Mouse (Mus musculus) midbrain, embryonic 15.5 days (tissue): Measurements from ENCODE around the gene Sdr39u1. TPM values are rescaled to one million over a fixed set of nuclear protein-coding genes. Genes with fewer than 3 reads are reported as not detected.

ENCODE experiments used
- ATAC-seq: fragments of 200-750 bp; cut with Nextera tagmentation; replicated peaks from 2 replicates; pipeline ENCODE4 v1.8.0; 2017; ENCODE audit warnings: moderate TSS enrichment
- H3K27ac ChIP-seq: fragments of 300-500 bp; sonication (generic); 2 replicates; pipeline ENCODE4 v1.5.1; 2015; ENCODE audit warnings: mild to moderate bottlenecking, inconsistent platforms
- H3K27me3 ChIP-seq: fragments of 300-500 bp; sonication (generic); replicated peaks from 2 replicates; pipeline ENCODE4 v1.6.1; 2015; ENCODE audit warnings: inconsistent platforms
- H3K36me3 ChIP-seq: fragments of 300-500 bp; sonication (generic); replicated peaks from 2 replicates; pipeline ENCODE4 v1.6.1; 2015; ENCODE audit warnings: inconsistent platforms
- H3K4me1 ChIP-seq: fragments of 300-500 bp; sonication (generic); 2 replicates; pipeline ENCODE4 v1.6.1; 2015; ENCODE audit warnings: inconsistent platforms
- H3K4me2 ChIP-seq: fragments of 300-500 bp; sonication (generic); 2 replicates; pipeline ENCODE4 v1.6.1; 2015; ENCODE audit warnings: inconsistent platforms, mild to moderate bottlenecking, moderate library complexity
- H3K4me3 ChIP-seq: fragments of 300-500 bp; sonication (generic); 2 replicates; pipeline ENCODE4 v1.5.1; 2015; ENCODE audit warnings: mild to moderate bottlenecking, inconsistent platforms
- H3K9ac ChIP-seq: fragments of 300-500 bp; sonication (generic); 2 replicates; pipeline ENCODE4 v1.6.1; 2015; ENCODE audit warnings: mild to moderate bottlenecking, inconsistent platforms
- H3K9me3 ChIP-seq: fragments of 300-500 bp; sonication (generic); 2 replicates; pipeline ENCODE4 v1.6.1; 2016; ENCODE audit warnings: inconsistent platforms
- WGBS: fragments of 180-500 bp; shearing (Covaris S2); methylation state at CpG from one replicate; pipeline ENCODE4 v1.1.7; 2015; ENCODE audit warnings: mixed read lengths; 5-methylcytosine and 5-hydroxymethylcytosine counted together
- polyA plus RNA-seq: library from polyadenylated mRNA; unstranded; fragments of >200 nt; fragmentation: Nextera tagmentation; extraction: Ambion mirVana; gene quantifications from 2 replicates; pipeline ENCODE4 v1.2.1, GENCODE M21; 2015

The Sdr39u1 gene
- polyA plus RNA-seq, 1 experiment from 2014 or later, result 169 TPM

DNA sequence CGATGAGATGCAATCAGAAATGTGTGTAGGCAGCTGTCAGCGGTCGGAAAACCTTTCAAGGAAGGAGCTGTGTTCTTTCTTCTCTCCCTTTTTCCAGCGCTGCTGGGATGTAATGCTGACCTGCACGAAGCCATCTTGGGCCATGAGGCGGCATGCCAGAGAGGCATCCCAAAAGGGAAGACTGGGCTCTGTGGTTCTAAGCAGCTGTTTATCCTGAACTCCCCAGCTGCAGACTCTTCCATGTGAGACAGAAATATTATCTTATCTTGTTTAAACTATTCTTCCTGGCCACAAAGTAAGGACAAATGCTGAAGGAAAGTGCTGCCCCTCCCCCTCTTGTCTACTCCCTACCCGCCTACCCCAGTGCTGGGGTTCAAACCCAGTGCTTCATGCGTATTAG, 19.1 kb downstream of the Sdr39u1 start:
- Histone ChIP-seq H3K9me3 (no peaks in the 10 kb centered on the region), H3K4me1 (peaks cover 16% of the 10 kb centered on the region), H3K27me3 (no peaks in the 10 kb centered on the region), H3K27ac (no peak overlapping the region), H3K4me3 (no peak overlapping the region), H3K9ac (no peak overlapping the region), H3K4me2 (no peak overlapping the region), H3K36me3 (no peaks in the 10 kb centered on the region)
- 85% methylated on average over 8 of the region's 8 CpGs for whole genome bisulfite sequencing
- ATAC-seq, result no peak

DNA sequence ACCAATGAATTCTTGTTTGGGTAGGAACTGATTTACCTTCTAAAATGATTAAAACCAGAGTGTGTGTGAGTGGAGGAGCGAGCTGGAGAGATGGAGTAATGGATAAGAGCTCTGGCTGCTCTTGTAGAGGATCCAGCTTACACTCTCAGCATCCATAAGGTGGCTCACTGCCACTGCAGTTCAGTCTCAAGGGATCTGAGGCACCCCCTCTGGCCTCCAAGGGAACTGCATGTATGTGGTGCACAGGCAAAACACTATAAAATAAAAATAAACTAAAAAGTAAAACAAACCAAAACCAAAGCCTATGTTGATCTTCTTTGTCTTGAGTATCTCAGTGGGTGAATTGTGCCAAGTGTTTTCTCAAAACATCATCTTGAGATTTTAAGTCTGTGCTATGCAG, 20.5 kb downstream of the Sdr39u1 start:
- Histone ChIP-seq H3K9me3 (no peaks in the 10 kb centered on the region), H3K4me1 (peaks cover 8% of the 10 kb centered on the region), H3K4me3 (no peak overlapping the region), H3K27me3 (no peaks in the 10 kb centered on the region), H3K36me3 (no peaks in the 10 kb centered on the region), H3K4me2 (no peak overlapping the region), H3K9ac (no peak overlapping the region), H3K27ac (no peak overlapping the region)
- ATAC-seq, result no peak
- 24% methylated on average over 1 of the region's 1 CpGs for WGBS

DNA sequence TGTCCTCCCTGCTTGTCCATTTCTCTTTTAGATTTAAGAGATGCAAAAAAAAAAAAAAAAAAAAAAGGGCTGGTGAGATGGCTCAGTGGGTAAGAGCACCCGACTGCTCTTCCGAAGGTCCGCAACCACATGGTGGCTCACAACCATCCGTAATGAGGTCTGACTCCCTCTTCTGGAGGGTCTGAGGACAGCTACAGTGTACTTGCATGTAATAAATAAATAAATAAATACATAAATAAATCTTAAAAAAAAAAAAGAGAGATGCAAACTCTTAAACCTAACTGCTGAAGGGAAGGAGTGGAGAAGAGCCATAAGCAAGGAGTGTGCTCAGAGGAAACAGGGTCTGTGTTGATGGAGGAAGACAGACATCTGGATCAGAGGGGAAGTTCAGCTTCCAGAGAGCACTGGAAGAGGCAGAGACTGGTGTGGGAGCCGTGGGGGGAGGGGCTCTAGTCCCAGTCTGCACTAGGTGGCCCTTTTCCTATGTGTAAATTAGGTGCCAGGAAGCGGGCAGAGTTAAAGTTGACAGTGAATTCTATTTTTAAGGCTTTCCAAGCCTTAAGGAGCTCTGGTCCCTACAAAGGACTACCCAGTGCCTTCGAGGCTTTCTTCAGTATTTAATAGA, 21.7 kb downstream of the Sdr39u1 start:
- no peaks in the 10 kb centered on the region for H3K27me3 ChIP-seq
- no peak overlapping the region for H3K4me2 ChIP-seq
- H3K27ac ChIP-seq, result no peak overlapping the region
- no peaks in the 10 kb centered on the region for H3K9me3 ChIP-seq
- ATAC-seq, result no peak
- H3K4me1 ChIP-seq, result peaks cover 6% of the 10 kb centered on the region
- WGBS, result 30% methylated on average over 7 of the region's 7 CpGs
- H3K36me3 ChIP-seq, result no peaks in the 10 kb centered on the region
- no peak overlapping the region for H3K4me3 ChIP-seq
- H3K9ac ChIP-seq, result no peak overlapping the region

DNA sequence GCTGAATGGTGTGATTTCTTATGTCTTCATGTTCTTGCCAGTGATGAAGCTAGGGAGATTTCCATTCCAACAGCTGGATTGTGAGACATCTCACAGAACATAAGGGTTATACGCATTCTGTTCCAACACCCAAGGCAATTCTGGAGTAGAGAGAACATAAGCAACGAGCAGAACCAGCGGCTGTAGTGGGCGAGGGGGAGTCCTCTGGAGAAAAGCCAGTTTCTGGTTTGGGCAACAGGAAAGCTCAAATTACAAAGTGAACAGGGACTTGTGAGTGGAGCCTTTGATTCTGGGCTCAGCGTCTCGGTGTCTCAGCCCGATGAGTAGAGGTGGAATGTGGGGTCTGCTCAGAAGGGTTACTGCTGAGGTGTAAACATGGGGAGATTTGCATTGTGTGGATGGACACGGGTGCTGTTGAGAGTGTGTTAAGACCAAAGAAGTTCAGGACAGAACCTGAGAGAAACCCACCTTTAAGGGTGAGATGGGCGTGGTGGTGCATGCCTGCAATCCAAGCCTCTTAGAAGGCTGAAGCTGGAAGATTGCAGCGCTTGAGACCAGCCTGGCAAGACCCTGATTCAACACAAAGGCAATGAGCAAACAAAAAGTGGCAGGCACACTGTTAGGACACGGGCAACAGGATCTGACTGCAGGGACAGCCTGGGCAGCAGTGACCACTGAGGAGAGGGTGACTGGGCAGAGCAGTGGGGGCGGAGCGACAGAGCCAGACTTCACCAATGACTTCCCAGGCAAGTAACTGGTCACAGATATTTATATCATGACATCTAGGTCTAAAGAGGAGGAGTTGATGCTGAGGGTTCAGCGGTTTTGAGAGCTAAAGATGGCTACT, 22.4 kb downstream of the Sdr39u1 start:
- Histone ChIP-seq H3K36me3 (no peaks in the 10 kb centered on the region), H3K9me3 (no peaks in the 10 kb centered on the region), H3K4me3 (no peak overlapping the region), H3K4me1 (peaks cover 9% of the 10 kb centered on the region), H3K27me3 (no peaks in the 10 kb centered on the region), H3K9ac (no peak overlapping the region), H3K27ac (no peak overlapping the region), H3K4me2 (no peak overlapping the region)
- 35% methylated on average over 14 of the region's 14 CpGs for WGBS
- ATAC-seq, result no peak

DNA sequence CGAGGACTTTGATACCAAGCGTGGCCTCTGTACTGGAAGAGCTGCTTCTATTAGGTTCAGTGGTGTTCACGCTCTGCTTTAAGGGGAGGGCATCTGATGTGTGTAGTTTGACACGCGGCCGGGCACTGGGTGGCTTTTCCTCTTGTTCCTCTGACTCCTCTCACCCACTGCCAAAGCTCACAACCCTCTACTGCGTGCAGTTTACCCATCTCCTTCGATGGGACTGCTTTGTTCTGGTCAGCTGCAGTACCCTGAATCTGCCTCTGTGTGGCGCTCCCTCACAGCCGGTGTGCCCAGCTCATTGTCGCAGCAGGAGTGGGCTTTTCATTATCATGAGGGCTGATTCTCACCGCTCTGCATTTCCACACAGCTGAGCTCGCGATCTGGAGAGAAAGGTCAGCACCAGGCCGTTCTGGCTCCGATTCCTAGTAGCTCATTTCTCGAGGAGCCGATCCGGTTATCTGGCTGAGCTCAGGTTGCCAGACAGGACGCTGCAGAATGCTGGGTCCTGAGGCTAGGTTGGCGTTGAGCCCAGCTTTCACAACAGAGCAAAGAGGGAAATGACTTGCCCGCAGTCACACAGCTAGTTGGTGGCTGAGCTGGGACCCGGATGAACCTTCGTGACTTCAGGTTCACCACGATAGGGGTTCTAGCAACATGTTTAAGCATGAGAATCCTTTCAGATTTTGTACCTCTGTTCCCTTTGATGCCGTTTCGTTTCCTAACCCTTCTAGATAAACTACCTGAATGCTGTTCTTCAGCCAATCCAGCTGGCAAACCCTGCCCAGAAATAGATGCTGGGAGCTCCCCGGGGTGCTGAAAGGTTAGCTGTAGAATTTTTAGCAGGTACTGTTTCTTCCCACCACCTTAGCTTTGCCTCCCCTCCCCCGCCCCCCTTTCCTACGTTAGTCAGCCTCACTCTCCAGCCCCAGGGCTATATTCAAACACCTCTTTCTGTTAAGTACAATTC, 26.1 kb downstream of the Sdr39u1 start:
- ATAC-seq, result peak; percentile 57
- Histone ChIP-seq H3K4me3 (peak overlapping the region; percentile 13; the same call in 1 of the 2 replicates), H3K27me3 (no peaks in the 10 kb centered on the region), H3K36me3 (peaks cover 27% of the 10 kb centered on the region), H3K4me2 (peak overlapping the region; percentile 31), H3K9ac (no peak overlapping the region), H3K9me3 (no peaks in the 10 kb centered on the region), H3K27ac (peak overlapping the region; percentile 23; the same call in 1 of the 2 replicates), H3K4me1 (peaks cover 9% of the 10 kb centered on the region)
- WGBS, result 17% methylated on average over 30 of the region's 30 CpGs

DNA sequence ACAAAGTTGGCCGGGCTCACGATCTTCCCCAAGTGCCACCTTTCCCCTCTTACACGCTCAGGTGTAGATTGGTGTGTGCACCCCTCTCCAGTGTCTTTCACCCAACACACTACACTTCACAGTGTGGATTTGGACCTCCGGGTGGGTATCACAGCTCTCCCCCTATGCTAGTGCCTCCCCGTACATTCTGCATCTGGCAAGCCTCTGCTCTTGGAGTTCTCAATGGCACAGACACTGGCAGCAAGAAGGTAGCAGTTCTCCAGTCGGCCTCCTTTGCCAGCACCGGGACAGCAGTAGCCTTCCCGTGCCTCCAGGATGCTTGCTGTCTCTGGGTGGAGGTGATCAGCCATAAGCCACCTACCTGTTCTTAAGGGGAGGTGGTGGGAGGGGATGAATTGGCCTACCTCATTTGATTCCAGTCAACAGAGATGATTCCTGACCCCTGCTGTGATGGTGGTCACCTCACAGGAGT, 26.8 kb downstream of the Sdr39u1 start:
- Histone ChIP-seq H3K4me2 (0 out of 2 replicates have a peak overlapping the region, but pooled peaks have one; percentile 31), H3K27ac (0 out of 2 replicates have a peak overlapping the region, but pooled peaks have one; percentile 23), H3K4me3 (no peak overlapping the region), H3K9me3 (no peaks in the 10 kb centered on the region), H3K4me1 (peaks cover 9% of the 10 kb centered on the region), H3K36me3 (peaks cover 34% of the 10 kb centered on the region), H3K27me3 (no peaks in the 10 kb centered on the region), H3K9ac (no peak overlapping the region)
- ATAC-seq, result peak; percentile 46
- 93% methylated on average over 8 of the region's 8 CpGs for WGBS

DNA sequence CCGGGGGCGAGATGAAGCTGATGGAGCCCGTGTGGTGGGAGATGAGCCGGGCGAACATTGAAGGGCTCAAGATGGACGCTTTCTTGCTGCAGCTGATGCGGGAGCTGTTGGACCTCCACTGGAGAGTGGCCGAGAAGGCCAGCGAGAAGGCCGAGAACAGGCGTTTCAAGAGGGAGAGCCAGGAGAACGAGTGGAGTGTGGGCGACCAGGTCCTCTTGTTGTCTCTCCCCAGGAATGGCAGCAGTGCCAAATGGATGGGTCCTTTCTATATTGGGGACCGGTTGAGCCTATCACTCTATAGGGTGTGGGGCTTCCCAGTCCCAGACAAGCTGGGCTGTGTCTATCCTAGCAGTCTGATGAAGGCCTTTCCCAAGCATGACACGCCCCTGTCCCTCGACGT, 27.5 kb downstream of the Sdr39u1 start:
- Histone ChIP-seq H3K27ac (no peak overlapping the region), H3K4me1 (peaks cover 9% of the 10 kb centered on the region), H3K4me3 (no peak overlapping the region), H3K27me3 (no peaks in the 10 kb centered on the region), H3K9me3 (no peaks in the 10 kb centered on the region), H3K36me3 (peaks cover 37% of the 10 kb centered on the region), H3K4me2 (no peak overlapping the region), H3K9ac (no peak overlapping the region)
- ATAC-seq, result no peak
- 93% methylated on average over 17 of the region's 17 CpGs for WGBS

DNA sequence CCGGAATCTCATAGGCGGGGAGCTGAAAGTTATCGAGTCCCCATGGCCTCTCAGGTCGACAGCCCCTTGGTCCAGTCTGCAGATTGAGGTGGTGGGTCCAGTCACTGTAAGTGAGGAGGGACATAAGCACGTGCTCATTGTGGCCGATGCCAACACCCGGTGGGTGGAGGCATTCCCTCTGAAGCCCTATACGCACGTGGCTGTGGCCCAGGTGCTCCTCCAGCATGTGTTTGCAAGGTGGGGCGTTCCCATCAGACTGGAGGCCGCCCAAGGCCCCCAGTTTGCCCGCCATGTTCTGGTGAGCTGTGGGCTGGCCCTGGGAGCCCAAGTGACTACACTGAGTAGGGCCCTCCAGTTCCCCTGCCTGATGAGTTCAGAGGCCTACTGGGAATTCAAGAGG, 28.1 kb downstream of the Sdr39u1 start:
- no peak for ATAC-seq
- H3K36me3 ChIP-seq, result peaks cover 37% of the 10 kb centered on the region

DNA sequence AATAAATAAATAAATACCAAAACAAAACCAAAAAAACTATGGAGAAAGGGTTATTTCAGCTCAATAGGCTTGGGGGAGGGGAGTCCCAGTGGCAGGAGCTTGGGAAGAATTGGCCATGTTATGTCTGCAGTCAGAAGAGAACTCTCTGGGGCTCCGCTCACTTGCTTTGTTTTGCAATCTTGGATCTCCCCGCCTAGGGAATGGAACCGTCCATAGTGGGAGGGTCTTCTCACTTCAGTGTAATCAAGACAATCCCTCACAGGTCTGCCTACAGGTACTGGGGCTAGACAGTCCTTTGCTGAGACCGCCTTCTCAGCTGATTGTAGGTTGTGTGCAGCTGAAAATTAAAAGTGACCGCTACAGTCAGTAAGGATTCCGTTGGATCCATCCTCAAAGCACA, 30.6 kb downstream of the Sdr39u1 start:
- ATAC-seq, result no peak
- WGBS, result 98% methylated on average over 6 of the region's 6 CpGs

More for the DNA sequence above, 28.1 kb downstream of the Sdr39u1 start:
- no peaks in the 10 kb centered on the region for H3K27me3 ChIP-seq
- H3K9ac ChIP-seq, result no peak overlapping the region
- no peaks in the 10 kb centered on the region for H3K9me3 ChIP-seq
- H3K4me3 ChIP-seq, result no peak overlapping the region
- H3K4me1 ChIP-seq, result peaks cover 9% of the 10 kb centered on the region
- H3K27ac ChIP-seq, result no peak overlapping the region
- WGBS, result 93% methylated on average over 12 of the region's 12 CpGs
- H3K4me2 ChIP-seq, result no peak overlapping the region

DNA sequence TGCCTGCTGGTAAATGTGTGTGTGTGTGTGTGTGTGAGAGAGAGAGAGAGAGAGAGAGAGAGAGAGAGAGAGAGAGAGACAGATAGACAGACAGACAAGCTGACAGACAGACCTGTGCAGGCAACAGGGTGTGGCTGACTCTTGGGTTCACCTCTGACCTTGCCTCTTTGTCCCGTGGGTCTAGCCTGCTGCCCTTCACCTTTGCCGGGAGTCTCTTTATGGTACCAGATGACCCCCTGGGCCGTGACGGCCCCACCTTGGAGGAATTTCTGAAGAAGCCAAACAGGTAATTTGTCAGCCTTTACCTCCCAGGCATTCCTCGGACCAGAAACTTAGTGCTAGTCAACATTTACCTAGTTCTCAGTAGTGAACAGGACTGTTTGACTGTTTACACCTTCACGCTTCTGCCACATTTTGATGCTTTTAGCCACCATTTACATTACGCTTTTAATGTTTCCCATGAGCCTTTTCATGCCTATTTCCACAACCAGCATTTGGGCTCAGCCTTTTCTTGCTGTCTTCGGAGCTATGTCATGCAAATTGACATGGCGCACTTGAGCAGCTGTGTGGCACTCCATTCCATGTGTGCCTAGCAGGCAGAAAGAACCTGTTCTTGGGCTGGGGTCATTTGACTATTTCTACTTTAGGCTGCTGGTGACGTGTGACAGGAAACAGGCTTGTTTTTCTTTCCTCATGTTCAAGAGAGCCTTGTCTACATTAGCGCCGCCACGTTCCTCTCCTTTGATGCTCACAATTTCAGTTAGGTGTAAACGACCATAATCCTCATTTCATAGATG, 31.7 kb downstream of the Sdr39u1 start:
- Histone ChIP-seq H3K4me3 (no peak overlapping the region), H3K9me3 (no peaks in the 10 kb centered on the region), H3K4me2 (no peak overlapping the region), H3K27me3 (no peaks in the 10 kb centered on the region), H3K36me3 (peaks cover 50% of the 10 kb centered on the region), H3K4me1 (0 out of 2 replicates have a peak, but pooled peaks cover 6% of the 10 kb centered on the region), H3K27ac (no peak overlapping the region), H3K9ac (no peak overlapping the region)
- WGBS, result 87% methylated on average over 14 of the region's 14 CpGs
- ATAC-seq, result no peak

More for the DNA sequence above, 30.6 kb downstream of the Sdr39u1 start:
- Histone ChIP-seq H3K4me2 (no peak overlapping the region), H3K4me1 (peaks cover 9% of the 10 kb centered on the region), H3K27me3 (no peaks in the 10 kb centered on the region), H3K9me3 (no peaks in the 10 kb centered on the region), H3K36me3 (peaks cover 50% of the 10 kb centered on the region), H3K4me3 (no peak overlapping the region), H3K9ac (no peak overlapping the region), H3K27ac (no peak overlapping the region)

DNA sequence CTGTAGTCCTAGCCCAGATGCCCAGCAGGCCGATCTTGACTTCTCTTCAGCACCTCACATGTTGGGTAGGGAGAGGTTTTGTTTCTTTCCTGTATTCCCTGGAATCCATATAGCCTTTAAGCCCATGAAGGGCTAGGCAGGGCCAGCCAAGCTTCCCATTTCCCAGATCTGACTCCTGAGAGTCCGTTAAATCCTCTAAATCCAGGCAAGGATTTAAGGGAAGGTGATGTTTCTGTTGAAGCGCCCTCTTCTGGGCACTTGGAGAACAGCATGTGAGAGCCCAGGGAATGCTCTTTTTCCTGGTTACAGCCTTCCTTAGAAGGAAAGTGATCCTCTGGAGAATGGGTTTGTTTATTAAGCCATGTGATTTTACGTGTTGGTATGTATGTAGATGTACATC, 33.1 kb downstream of the Sdr39u1 start:
- Histone ChIP-seq H3K4me2 (no peak overlapping the region), H3K27ac (no peak overlapping the region), H3K4me1 (peaks cover 5% of the 10 kb centered on the region; the same call in 1 of the 2 replicates), H3K27me3 (no peaks in the 10 kb centered on the region), H3K9ac (no peak overlapping the region), H3K9me3 (no peaks in the 10 kb centered on the region), H3K4me3 (no peak overlapping the region), H3K36me3 (peaks cover 50% of the 10 kb centered on the region)
- 35% methylated on average over 4 of the region's 4 CpGs for WGBS
- ATAC-seq, result no peak
